Mouse (Mus musculus) cortical plate, adult 2 months (tissue): ENCODE data around the gene Teddm1b. TPM values are rescaled to one million over a fixed set of nuclear protein-coding genes. Genes with fewer than 3 reads are reported as not detected.

ENCODE experiments used
- H3K27ac ChIP-seq: fragments of 200-500 bp; 2 replicates; pipeline ENCODE4 v1.5.1; 2012; ENCODE audit warnings: low read length, control low read depth, inconsistent platforms; ENCODE audit not compliant: insufficient read depth
- H3K4me1 ChIP-seq: fragments of 200-500 bp; 2 replicates; pipeline ENCODE4 v1.6.1; 2011; ENCODE audit warnings: low read length; ENCODE audit not compliant: control insufficient read depth, insufficient read depth
- H3K4me3 ChIP-seq: fragments of 200-500 bp; 2 replicates; pipeline ENCODE4 v1.5.1; 2011; ENCODE audit warnings: mild to moderate bottlenecking, low read length, control low read depth; ENCODE audit not compliant: insufficient read depth
- CTCF ChIP-seq: fragments of 200-500 bp; IDR thresholded peaks from 2 replicates; pipeline ENCODE4 v1.5.1; 2011; ENCODE audit warnings: mild to moderate bottlenecking, control low read depth, low read length; ENCODE audit not compliant: insufficient read depth; ENCODE audit errors: extremely low read depth
- POLR2A ChIP-seq: fragments of 200-500 bp; IDR thresholded peaks from 2 replicates; pipeline ENCODE4 v1.6.1; 2011; ENCODE audit warnings: mild to moderate bottlenecking, low read length, control low read depth; ENCODE audit not compliant: insufficient read depth; ENCODE audit errors: extremely low read depth
- polyA plus RNA-seq: library from polyadenylated mRNA; depleted of rRNA; stranded (reverse); fragments of >200 nt; gene quantifications from 2 replicates; pipeline ENCODE4 v1.2.3, GENCODE M21; 2012; rRNA removed

Teddm1b gene
- polyA plus RNA-seq, 1 experiment, result not detected

- Histone ChIP-seq H3K4me3 (no peak overlapping the region), H3K4me1 (no peaks in the 10 kb centered on the region; the same call in 1 of the 2 replicates), H3K27ac (no peak overlapping the region)
- TF ChIP-seq POLR2A (no peak), CTCF (no peak)
Observed at GRCm38 (mm10) chr1:153911276-153911795, 37.2 kb downstream of the Teddm1b start.

GRCm38 (mm10) chr1:153913869-153914268 lies 39.7 kb downstream of the Teddm1b start:
- TF ChIP-seq POLR2A, result no peak
- no peak for TF ChIP-seq CTCF

GRCm38 (mm10) chr1:153918521-153919206 lies 44.5 kb downstream of the Teddm1b start:
- Histone ChIP-seq H3K4me3 (no peak overlapping the region), H3K27ac (no peak overlapping the region), H3K4me1 (no peaks in the 10 kb centered on the region; the same call in none of the 2 replicates)
- TF ChIP-seq POLR2A, result no peak
- TF ChIP-seq CTCF, result no peak

More at GRCm38 (mm10) chr1:153913869-153914268, 39.7 kb downstream of the Teddm1b start:
- no peak overlapping the region for H3K4me3 ChIP-seq
- no peaks in the 10 kb centered on the region; the same call in none of the 2 replicates for H3K4me1 ChIP-seq
- H3K27ac ChIP-seq, result no peak overlapping the region

- Histone ChIP-seq H3K27ac (no peak overlapping the region), H3K4me1 (no peaks in the 10 kb centered on the region; the same call in none of the 2 replicates), H3K4me3 (no peak overlapping the region)
- no peak for TF ChIP-seq POLR2A
- no peak for TF ChIP-seq CTCF
Observed at GRCm38 (mm10) chr1:153921642-153922041, 47.5 kb downstream of the Teddm1b start.

- H3K4me1 ChIP-seq, result no peaks in the 10 kb centered on the region; the same call in none of the 2 replicates
- H3K4me3 ChIP-seq, result no peak overlapping the region
- no peak for TF ChIP-seq CTCF
- no peak for TF ChIP-seq POLR2A
- no peak overlapping the region for H3K27ac ChIP-seq
Observed at GRCm38 (mm10) chr1:153922571-153923021, 48.5 kb downstream of the Teddm1b start.

- no peak for TF ChIP-seq POLR2A
- TF ChIP-seq CTCF, result no peak
- Histone ChIP-seq H3K4me3 (no peak overlapping the region), H3K27ac (no peak overlapping the region), H3K4me1 (no peaks in the 10 kb centered on the region)
Observed at GRCm38 (mm10) chr1:153924395-153925385, 50.5 kb downstream of the Teddm1b start.

Other genes with a start within 250 kb of the Teddm1b start
- gene Rgs8, start 221.3 kb upstream of the Teddm1b start, polyA plus RNA-seq, result 43.2 and 47.3 TPM in 2 replicates
- gene Rgs16, start 134.0 kb upstream of the Teddm1b start, polyA plus RNA-seq, result 10.9 and 13.4 TPM in 2 replicates
- gene Rnasel, start 124.9 kb upstream of the Teddm1b start, polyA plus RNA-seq, result 15.0 and 17.5 TPM in 2 replicates
- gene Rgsl1, start 30.2 kb upstream of the Teddm1b start, polyA plus RNA-seq, result 6.0 and 6.9 TPM in 2 replicates
- gene Teddm1a, start 17.4 kb downstream of the Teddm1b start, polyA plus RNA-seq, result not detected in 2 replicates
- 2,520 and 2,775 TPM in 2 replicates for gene Glul, start 25.6 kb downstream of the Teddm1b start, polyA plus RNA-seq
- 4.6 and 5.7 TPM in 2 replicates for gene Teddm2, start 25.9 kb downstream of the Teddm1b start, polyA plus RNA-seq